Mouse (Mus musculus): ENCODE results near the gene Gpc4.
A peak's percentile ranks its signal among the peaks of the same experiment; 100 is the strongest.

Gpc4 gene

GRCm38 (mm10) chrX:52164738-52165554 lies at the start of gene Gpc4:
Gene Gpc4, minus strand, starts transcription at chrX:52165252.
- DNase-seq (ENCODE audit: low spot score): peak; percentile 78

- no peak for DNase-seq (ENCODE audit: low spot score)
These were observed 47.8 kb upstream of the Gpc4 start for GRCm38 (mm10) chrX:52212846-52213245.

DNA sequence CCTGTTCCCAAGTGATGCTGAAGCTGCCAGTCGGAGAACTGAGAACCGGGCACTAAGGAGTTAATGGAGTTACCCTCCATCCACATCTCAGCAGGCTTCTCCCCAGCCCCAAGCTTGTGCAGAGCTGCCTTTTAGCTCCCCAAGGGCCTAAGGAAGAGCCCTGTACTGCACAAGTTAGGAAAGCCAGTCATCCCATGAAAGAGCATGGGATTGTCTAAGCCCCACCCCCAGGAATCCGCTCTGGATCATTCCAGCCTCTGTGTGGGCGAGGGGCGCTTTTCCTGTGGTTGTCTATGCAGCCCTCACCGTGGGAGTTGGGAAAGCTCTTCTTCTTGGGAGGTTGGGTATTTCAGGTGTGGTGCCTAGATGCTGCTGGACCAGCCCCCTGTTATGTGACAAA lies 34.8 kb upstream of the Gpc4 start:
- peak; percentile 50 for DNase-seq (ENCODE audit: low spot score)

GRCm38 (mm10) chrX:52193311-52193968 lies 28.4 kb upstream of the Gpc4 start:
- peak; percentile 72 for DNase-seq (ENCODE audit: low spot score)

- no peak for DNase-seq (ENCODE audit: low spot score)
These were observed 24.0 kb upstream of the Gpc4 start for GRCm38 (mm10) chrX:52189094-52189493.

GRCm38 (mm10) chrX:52183551-52184442 lies 18.7 kb upstream of the Gpc4 start:
- peak; percentile 21 for DNase-seq (ENCODE audit: low spot score)

DNA sequence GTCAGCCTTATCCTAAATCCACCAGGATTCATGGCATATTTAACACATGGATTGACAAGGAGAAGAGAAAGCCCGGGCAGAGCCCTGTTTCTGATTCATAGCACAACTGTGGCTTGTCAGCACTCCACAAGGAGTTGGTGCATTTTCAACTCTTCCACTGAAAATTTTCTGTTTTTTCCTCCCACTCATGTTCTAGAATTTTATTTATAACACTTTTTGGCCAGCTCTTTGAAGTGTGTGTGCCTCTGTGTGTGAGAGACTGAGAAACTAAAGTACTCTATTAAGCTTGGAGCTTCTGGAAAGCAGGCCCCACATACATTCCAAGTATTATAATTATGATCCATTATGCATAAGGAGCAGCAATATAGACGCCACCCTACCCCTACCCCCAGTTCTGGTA lies 16.3 kb upstream of the Gpc4 start:
- DNase-seq (ENCODE audit: low spot score): no peak

GRCm38 (mm10) chrX:52177067-52177466 lies 12.0 kb upstream of the Gpc4 start:
- no peak for DNase-seq (ENCODE audit: low spot score)

GRCm38 (mm10) chrX:52167519-52168244 lies 2.6 kb upstream of the Gpc4 start:
- DNase-seq (ENCODE audit: low spot score): no peak

DNA sequence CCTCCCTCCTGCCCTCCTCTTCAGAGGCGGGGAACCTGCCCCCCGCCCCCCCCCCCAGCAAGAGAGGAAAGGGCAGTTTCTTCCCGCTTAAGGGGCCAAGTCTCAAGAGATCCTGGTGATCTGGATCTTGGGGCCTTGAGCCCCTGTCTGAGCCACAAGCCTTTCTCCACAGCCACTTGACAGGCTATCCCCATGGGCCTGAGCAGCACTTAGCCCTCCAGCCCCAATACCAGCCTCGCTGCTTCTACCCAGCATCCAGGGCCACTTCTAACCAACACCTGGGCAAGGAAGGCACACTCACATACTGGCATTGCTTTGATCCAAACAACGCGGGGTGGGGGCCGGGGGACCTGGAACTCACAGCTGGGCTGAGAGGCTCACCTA lies 495 bp upstream of the Gpc4 start:
- no peak for DNase-seq (ENCODE audit: low spot score)

DNA sequence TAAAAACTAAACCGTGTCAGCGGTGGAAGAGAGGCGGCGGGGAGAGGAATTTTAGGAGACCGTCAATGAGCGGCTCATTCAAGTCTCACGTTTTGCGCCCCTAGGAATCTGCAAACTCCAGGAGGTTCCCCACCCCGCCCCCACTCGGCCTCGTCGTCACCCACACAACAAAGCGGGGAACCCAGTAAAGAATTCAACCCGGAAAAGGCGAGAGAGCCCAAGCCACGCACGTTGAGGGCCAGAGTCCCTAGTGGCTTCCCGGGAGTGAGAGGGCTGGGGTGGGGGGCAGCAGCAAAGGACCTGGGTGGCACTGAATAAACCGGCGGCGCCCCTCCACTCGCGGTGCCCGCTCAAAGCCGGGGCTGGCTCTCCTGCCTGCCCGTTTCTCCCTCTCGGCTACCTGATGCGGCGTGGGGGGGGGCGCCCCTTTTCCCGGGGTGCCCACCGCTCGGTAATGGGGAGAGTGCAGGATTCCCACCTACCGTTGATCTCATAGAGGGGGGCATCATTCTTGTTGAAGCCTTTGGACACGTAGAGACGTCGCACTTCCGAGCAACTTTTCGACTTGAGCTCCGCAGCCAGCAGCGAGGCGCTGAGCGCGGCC lies 816 bp downstream of the Gpc4 start:
- peak; percentile 14 for DNase-seq (ENCODE audit: low spot score)

- DNase-seq (ENCODE audit: low spot score): peak; percentile 16
These were observed 1.5 kb downstream of the Gpc4 start for GRCm38 (mm10) chrX:52163418-52164133.

GRCm38 (mm10) chrX:52162756-52163155 lies 2.3 kb downstream of the Gpc4 start:
- DNase-seq (ENCODE audit: low spot score): no peak

GRCm38 (mm10) chrX:52162206-52162605 lies 2.8 kb downstream of the Gpc4 start:
- DNase-seq (ENCODE audit: low spot score): peak; percentile 17

DNA sequence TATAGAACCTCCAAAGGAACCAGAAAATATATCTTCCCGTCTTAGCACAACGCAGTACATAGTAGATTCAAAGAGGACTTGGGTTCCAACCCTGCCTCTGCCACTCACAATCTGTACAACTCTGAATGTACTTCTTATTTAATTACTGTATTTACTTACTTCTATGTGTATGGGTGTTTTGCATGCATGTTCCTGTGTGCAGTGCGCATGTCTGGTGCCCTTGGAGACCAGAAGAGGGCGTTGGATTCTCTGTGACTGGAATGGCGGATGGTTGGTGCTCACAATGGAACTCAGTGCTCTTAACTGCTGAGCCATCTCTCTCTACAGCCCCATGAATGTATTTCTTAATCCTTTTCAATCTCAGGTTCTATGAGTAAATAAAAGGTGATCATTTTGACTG lies 5.4 kb downstream of the Gpc4 start:
- DNase-seq (ENCODE audit: low spot score): no peak

DNA sequence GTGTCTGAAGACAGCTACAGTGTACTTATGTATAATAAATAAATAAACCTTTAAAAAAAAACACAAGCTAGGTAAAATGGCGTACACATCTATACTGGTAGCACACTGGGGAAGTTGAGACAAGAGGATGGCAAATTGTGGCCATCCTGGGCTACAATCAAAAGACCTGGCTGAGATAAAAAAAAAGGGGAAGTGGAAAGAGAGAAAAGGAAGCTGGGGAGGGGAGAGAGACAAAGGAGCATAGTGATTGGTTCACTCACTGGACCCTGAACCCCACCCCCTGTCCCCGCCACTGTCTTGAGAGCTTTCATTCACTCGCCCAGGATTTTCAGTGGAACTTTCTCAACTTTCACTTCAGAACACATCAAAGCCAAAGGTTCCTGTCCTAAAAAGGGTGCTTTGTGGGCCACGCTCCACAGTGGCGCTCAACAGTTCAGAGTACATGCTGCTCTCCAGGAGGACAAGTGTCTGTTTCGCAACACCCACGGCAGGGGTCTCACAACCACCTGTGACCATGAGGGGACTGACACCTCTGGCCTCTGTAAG lies 9.6 kb downstream of the Gpc4 start:
- no peak for DNase-seq (ENCODE audit: low spot score)

- DNase-seq (ENCODE audit: low spot score): no peak
These were observed 10.2 kb downstream of the Gpc4 start for GRCm38 (mm10) chrX:52154821-52155220.

- no peak for DNase-seq (ENCODE audit: low spot score)
These were observed 11.6 kb downstream of the Gpc4 start for GRCm38 (mm10) chrX:52153451-52153850.

GRCm38 (mm10) chrX:52152961-52153360 lies 12.1 kb downstream of the Gpc4 start:
- no peak for DNase-seq (ENCODE audit: low spot score)

GRCm38 (mm10) chrX:52151555-52151954 lies 13.5 kb downstream of the Gpc4 start:
- no peak for DNase-seq (ENCODE audit: low spot score)

Measured in embryo, embryonic 10.5 days (tissue).